Mouse (Mus musculus): ENCODE results near the gene Cyp2f2. TPM values are rescaled to one million over a fixed set of nuclear protein-coding genes. Genes with fewer than 3 reads are reported as not detected.

Cyp2f2 gene
- total RNA-seq (2023): not detected

DNA sequence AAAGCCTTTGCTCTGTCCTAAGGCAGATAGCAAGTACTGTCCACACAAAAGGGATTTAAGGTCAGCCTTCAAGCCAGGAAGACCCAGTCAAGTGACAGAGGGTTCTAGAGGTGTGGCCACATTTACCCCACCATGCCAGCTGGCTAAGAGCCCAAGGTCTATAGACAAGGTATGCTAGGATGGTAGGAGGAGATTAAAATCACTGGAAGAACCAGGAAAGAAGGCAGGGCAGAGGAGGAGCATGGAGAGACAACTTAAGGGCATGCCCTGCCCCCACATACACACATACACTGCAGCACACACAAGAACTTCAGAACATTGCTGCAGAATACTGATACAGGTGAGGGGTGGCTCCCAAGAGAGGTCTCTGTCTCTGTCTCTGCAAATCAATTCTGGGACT is at the start of gene Cyp2f2:
Gene Cyp2f2 (plus strand): TSS at position 234 of the 400 bp plus-strand sequence.

DNA sequence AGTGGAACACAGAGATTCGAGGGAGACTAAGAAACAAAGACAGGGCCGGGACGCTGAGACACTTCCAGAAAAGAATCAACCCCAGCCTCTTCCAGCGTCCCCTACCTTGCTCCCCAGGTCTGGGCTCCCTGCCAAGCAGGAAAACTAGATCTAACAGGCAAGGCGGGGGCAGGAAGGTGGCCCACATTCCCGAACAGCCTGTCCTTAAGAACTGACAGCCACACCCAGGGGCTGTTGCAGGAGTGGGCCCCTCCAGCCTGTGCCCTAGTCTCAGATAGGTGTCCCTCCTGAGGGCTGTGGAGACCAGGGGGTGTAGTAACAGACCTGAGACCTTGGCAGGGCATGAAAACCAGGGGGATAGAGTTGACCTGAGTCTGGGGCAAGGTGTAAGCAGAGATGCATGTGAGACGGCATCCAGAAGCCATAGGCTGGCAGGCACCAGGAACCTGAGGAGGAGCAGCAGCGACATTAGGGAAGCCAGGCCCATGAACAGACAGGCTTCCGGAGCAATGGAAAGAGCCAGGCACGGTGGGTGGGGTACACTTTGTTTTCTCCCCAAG is 33.6 kb downstream of the Cyp2f2 start, which contains the start of gene Cyp2t4:
Gene Cyp2t4 (plus strand): TSS at position 510 of the 560 bp plus-strand sequence.

DNA sequence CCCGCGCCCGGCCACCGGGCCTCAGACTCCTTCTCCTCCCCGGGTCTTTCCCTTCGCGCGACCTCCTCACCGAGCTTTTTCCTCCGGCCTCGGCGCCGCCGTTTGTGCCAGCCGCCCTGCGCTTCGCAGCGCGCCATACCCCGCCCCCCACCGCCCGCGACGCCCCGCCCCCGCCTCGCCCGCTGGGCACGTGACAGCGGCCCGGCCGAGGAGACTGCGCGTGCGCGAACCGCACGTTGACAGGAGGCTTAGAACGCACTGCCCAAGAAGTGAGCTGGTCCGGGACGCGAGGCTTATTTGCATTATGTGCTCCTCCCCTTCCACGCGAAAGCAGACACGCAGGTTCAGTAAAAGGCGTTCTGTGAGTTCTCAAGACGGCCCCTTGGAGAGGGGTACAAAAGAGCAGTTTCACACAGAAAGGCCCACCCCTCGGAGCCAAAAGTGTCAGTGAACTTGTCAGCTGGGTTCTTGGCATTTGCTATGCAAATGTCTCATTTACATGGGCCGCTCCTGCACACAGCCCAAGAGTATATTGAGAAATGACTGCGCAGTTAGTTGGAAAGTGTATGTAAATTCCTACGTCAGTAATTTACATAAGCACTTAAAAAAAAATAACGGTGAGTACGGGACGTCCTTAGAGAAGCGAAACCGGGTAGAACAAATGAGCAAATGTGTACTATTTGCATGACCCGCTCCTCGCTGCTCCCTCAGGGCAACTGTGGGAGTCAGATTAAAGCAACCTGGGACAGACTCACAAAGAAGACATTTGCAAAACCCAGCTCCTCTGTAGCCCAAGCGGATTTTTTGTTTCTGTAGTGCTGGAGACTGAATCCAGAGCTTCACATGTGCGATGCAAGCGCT is 47.1 kb downstream of the Cyp2f2 start, which contains the start of gene Egln2:
Gene Egln2 (minus strand): TSS at position 189 of the 861 bp plus-strand sequence.

DNA sequence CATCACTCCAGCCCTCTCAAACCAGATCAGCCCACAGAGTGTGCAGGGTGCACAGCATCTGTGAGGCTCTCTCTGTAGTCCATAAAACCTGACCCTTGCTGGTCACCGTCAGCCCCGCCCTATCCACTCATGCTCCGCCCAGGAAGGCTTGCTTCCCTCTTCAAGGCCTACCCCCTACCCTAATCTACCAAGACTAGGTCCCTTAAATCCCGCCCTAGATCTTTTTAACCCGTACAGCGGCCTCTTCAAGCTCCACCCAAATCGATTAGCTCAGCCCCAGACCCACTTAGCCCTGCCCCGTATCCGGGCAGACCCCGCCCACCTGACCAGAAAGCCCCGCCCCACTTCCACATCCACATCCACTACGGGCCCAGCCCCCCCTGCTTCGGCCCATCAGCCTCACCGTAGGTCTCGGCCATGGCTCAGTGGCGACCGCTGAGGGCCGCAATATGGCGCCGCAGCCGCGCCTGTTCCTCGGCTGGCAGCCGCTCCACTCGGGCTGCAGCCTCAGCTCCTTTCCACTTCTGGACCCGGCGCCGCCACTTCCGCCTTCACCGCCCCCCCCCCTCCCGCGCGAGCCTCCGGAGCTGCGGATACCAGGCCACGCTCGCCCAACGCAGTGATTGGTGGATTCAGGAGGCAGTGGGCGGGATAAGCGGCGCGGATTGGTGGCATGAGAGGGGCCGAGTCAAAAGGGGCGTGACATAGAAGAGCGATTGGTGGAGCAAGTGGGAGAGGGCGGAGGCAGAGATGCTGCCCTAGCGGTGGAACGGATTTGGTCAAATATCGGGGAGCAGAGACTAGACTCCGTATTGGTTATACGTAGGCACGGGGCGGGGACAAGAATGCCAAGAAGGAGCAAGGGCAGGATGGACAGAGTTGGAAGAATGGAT is 58.9 kb downstream of the Cyp2f2 start, which contains the start of gene Rab4b:
Gene Rab4b (minus strand): TSS at position 573 of the 893 bp plus-strand sequence.

DNA sequence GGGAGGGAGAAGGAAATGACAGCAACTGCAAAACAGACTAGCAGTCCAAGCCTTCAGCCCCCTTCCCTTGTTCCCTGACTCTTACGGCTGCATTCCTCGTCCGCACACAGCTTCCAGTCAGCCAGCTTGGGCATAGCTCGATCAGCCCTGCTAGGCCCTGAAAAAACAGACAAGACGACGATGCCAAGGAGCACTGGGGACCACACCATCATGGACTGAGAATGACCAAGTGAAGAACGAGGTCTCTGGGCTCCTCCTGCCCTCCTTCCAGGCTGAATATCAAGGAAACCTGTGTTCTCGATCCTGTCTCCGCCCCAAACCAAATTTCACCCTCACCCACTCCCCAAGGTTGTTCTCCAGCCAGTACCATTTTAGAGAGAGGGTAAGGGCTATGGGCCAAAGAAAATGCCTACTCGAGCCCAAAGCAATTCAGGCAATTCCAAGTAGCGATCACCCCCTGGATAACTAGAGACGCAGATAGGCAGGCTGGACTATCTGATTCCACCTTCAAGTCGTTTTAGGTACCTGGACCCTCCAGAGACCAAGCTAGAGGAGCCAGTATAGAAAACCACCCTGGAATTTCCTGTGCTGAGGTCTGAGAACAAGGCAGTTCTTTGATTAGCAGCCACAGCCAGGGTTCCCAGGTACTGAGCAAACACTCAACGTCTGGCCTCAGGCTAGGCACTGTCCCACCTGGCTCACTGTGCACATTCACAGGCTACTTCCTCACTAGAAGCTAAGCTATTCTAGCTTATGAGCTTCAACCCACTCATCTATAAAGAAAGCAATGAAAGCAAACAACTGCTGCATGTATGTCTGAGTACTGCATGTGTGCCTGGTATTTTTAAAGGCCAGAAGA is 61.4 kb downstream of the Cyp2f2 start, which contains the start of the genes Gm21983 and Mia:
Gene Gm21983 (minus strand): TSS at position 250 of the 859 bp plus-strand sequence.
Gene Mia (minus strand): TSS at position 321 of the 859 bp plus-strand sequence.

Other genes with a start within 250 kb of the Cyp2f2 start
- not detected for gene Cyp2a22, start 180.5 kb upstream of the Cyp2f2 start, total RNA-seq (2023)
- not detected for gene Cyp2a12, start 90.8 kb upstream of the Cyp2f2 start, total RNA-seq (2023)
- gene Cyp2t4, start 33.8 kb downstream of the Cyp2f2 start, total RNA-seq (2023): not detected
- 10 to 100 TPM; 37.6 to 41.4 TPM for gene Egln2, start 46.9 kb downstream of the Cyp2f2 start, total RNA-seq (2023)
- 10 to 100 TPM; 84.6 to 99.7 TPM for gene Rab4b, start 59.0 kb downstream of the Cyp2f2 start, total RNA-seq (2023)
- not detected for gene Gm21983, start 61.2 kb downstream of the Cyp2f2 start, total RNA-seq (2023)
- gene Mia, start 61.2 kb downstream of the Cyp2f2 start, total RNA-seq (2023): not detected
- gene BC024978, start 75.9 kb downstream of the Cyp2f2 start, total RNA-seq (2023): 1 to 10 TPM; 3.6 to 3.9 TPM
- 10 to 100 TPM; 50.6 to 55.7 TPM for gene Snrpa, start 76.4 kb downstream of the Cyp2f2 start, total RNA-seq (2023)
- gene Itpkc, start 108.8 kb downstream of the Cyp2f2 start, total RNA-seq (2023): 1 to 10 TPM; 8.4 to 8.9 TPM
- gene Coq8b, start 113.1 kb downstream of the Cyp2f2 start, total RNA-seq (2023): 10 to 100 TPM; 17.5 to 19.2 TPM
- 1 to 10 TPM; 3.7 to 3.9 TPM for gene Numbl, start 138.5 kb downstream of the Cyp2f2 start, total RNA-seq (2023)
- under 1 TPM in 1 of 2 experiments, not detected in 1; 0.53 TPM for gene Ltbp4, start 217.8 kb downstream of the Cyp2f2 start, total RNA-seq (2023)
- gene Shkbp1, start 236.1 kb downstream of the Cyp2f2 start, total RNA-seq (2023): 10 to 100 TPM; 97.3 to 98.6 TPM
- gene Gm20479, start 237.5 kb downstream of the Cyp2f2 start, total RNA-seq (2023): 10 to 100 TPM in 1 of 2 experiments, 1 to 10 TPM in 1; 4.6 to 10.3 TPM